Mouse (Mus musculus) MEL (cell line): Measurements from ENCODE around the gene Mrps17. TPM values are rescaled to one million over a fixed set of nuclear protein-coding genes. Genes with fewer than 3 reads are reported as not detected.

Source experiments
- DNase-seq: peaks from one replicate; pipeline ENCODE4 v3.0.0; 2011; ENCODE audit warnings: low read depth, low spot score
- H3K27ac ChIP-seq: 2 replicates; pipeline ENCODE4 v1.5.1; 2012; ENCODE audit warnings: low read depth, mild to moderate bottlenecking, control low read depth, low read length, moderate library complexity; ENCODE audit not compliant: control insufficient read depth
- H3K27me3 ChIP-seq, 2 experiments: fragments of 150-350 bp in 1 of 2; sonication (generic) in 1 of 2; 2 replicates each; pipeline ENCODE4 v1.6.1; 2012; ENCODE audit warnings: low read length in 2 of 2, mild to moderate bottlenecking in 2 of 2, improper control_type of control experiment in 1 of 2, moderate library complexity in 1 of 2; ENCODE audit not compliant: insufficient read depth in 2 of 2, control insufficient read depth in 1 of 2
- H3K36me3 ChIP-seq, 2 experiments: 2 replicates each; pipeline ENCODE4 v1.6.1; 2012 to 2014; ENCODE audit warnings: low read length in 2 of 2, improper control_type of control experiment in 1 of 2, inconsistent platforms in 1 of 2, mild to moderate bottlenecking in 1 of 2; ENCODE audit not compliant: insufficient read depth in 2 of 2, control insufficient read depth in 1 of 2
- H3K4me1 ChIP-seq, 2 experiments: fragments of 150-350 bp in 1 of 2; sonication (generic) in 1 of 2; 2 replicates each; pipeline ENCODE4 v1.6.1; 2012; ENCODE audit warnings: low read length in 2 of 2, improper control_type of control experiment in 1 of 2, mild to moderate bottlenecking in 1 of 2; ENCODE audit not compliant: insufficient read depth in 2 of 2, control insufficient read depth in 1 of 2
- H3K4me3 ChIP-seq, 2 experiments: fragments of 150-350 bp in 1 of 2; sonication (generic) in 1 of 2; 2 replicates each; pipeline ENCODE4 v1.5.1; 2012; ENCODE audit warnings: low read depth in 2 of 2, low read length in 2 of 2, mild to moderate bottlenecking in 2 of 2, moderate library complexity in 2 of 2, control low read depth in 1 of 2, improper control_type of control experiment in 1 of 2; ENCODE audit not compliant: control insufficient read depth in 1 of 2, insufficient read depth in 1 of 2
- H3K79me2 ChIP-seq: 2 replicates; pipeline ENCODE4 v1.6.1; 2012; ENCODE audit warnings: mild to moderate bottlenecking, low read length, moderate library complexity; ENCODE audit not compliant: control insufficient read depth, poor library complexity, insufficient read depth
- H3K9ac ChIP-seq: 2 replicates; pipeline ENCODE4 v1.6.1; 2012; ENCODE audit warnings: low read depth, mild to moderate bottlenecking, control low read depth, low read length, moderate library complexity; ENCODE audit not compliant: control insufficient read depth, poor library complexity, severe bottlenecking
- H3K9me3 ChIP-seq: fragments of 150-350 bp; sonication (generic); replicated peaks from 2 replicates; pipeline ENCODE4 v1.6.1; 2012; ENCODE audit warnings: mild to moderate bottlenecking, low read length, improper control_type of control experiment, moderate library complexity; ENCODE audit not compliant: insufficient read depth
- BHLHE40 ChIP-seq: IDR thresholded peaks from 2 replicates; pipeline ENCODE4 v1.6.1; 2012; ENCODE audit warnings: low read depth, mild to moderate bottlenecking, inconsistent platforms, low read length, improper control_type of control experiment, borderline replicate concordance
- CHD1 ChIP-seq: IDR thresholded peaks from 2 replicates; pipeline ENCODE4 v1.6.1; 2012; ENCODE audit warnings: low read depth, mild to moderate bottlenecking, inconsistent platforms, low read length, improper control_type of control experiment
- CHD2 ChIP-seq: IDR thresholded peaks from 2 replicates; pipeline ENCODE4 v1.6.1; 2011; ENCODE audit warnings: low read length, improper control_type of control experiment
- E2F4 ChIP-seq: IDR thresholded peaks from 2 replicates; pipeline ENCODE4 v1.6.1; 2011; ENCODE audit warnings: low read depth, low read length, improper control_type of control experiment, borderline replicate concordance
- ELF1 ChIP-seq: IDR thresholded peaks from 2 replicates; pipeline ENCODE4 v1.6.1; 2014; ENCODE audit warnings: low read depth, mild to moderate bottlenecking, inconsistent platforms, low read length, improper control_type of control experiment, moderate library complexity
- EP300 ChIP-seq, 2 experiments: IDR thresholded peaks; 2 replicates each; pipeline ENCODE4 v1.6.1; 2011; ENCODE audit warnings: improper control_type of control experiment in 2 of 2, low read length in 2 of 2, low read depth in 1 of 2, mild to moderate bottlenecking in 1 of 2
- ETS1 ChIP-seq: IDR thresholded peaks from 2 replicates; pipeline ENCODE4 v1.6.1; 2012; ENCODE audit warnings: low read depth, mild to moderate bottlenecking, inconsistent platforms, low read length, improper control_type of control experiment, moderate library complexity
- GATA1 ChIP-seq: IDR thresholded peaks from 2 replicates; pipeline ENCODE4 v1.6.1; 2011; ENCODE audit warnings: low read depth, low read length, improper control_type of control experiment
- HCFC1 ChIP-seq: IDR thresholded peaks from 2 replicates; pipeline ENCODE4 v1.6.1; 2012; ENCODE audit warnings: low read depth, mild to moderate bottlenecking, inconsistent platforms, low read length, improper control_type of control experiment, moderate library complexity
- KAT2A ChIP-seq: conservative IDR thresholded peaks from 2 replicates; pipeline ENCODE4 v1.6.1; 2012; ENCODE audit warnings: low read depth, low read length, improper control_type of control experiment, inconsistent platforms
- MAFK ChIP-seq: IDR thresholded peaks from 2 replicates; pipeline ENCODE4 v1.6.1; 2011; ENCODE audit warnings: low read depth, mild to moderate bottlenecking, low read length, improper control_type of control experiment, borderline replicate concordance
- MAX ChIP-seq: IDR thresholded peaks from 2 replicates; pipeline ENCODE4 v1.6.1; 2011; ENCODE audit warnings: low read length, improper control_type of control experiment
- MAZ ChIP-seq: IDR thresholded peaks from 2 replicates; pipeline ENCODE4 v1.6.1; 2012; ENCODE audit warnings: low read depth, mild to moderate bottlenecking, inconsistent platforms, low read length, improper control_type of control experiment
- MEF2A ChIP-seq: IDR thresholded peaks from 2 replicates; pipeline ENCODE4 v1.6.1; 2014; ENCODE audit warnings: low read depth, mild to moderate bottlenecking, inconsistent platforms, low read length, improper control_type of control experiment; ENCODE audit not compliant: poor library complexity, insufficient replicate concordance, severe bottlenecking; ENCODE audit errors: extremely low read depth
- MXI1 ChIP-seq: IDR thresholded peaks from 2 replicates; pipeline ENCODE4 v1.6.1; 2011; ENCODE audit warnings: mild to moderate bottlenecking, low read depth, low read length, improper control_type of control experiment
- MYB ChIP-seq: IDR thresholded peaks from 2 replicates; pipeline ENCODE4 v1.6.1; 2011; ENCODE audit warnings: mild to moderate bottlenecking, low read depth, low read length, improper control_type of control experiment
- MYC ChIP-seq: IDR thresholded peaks from 2 replicates; pipeline ENCODE4 v1.6.1; 2011; ENCODE audit warnings: low read depth, mild to moderate bottlenecking, low read length, improper control_type of control experiment, moderate library complexity
- NELFE ChIP-seq: IDR thresholded peaks from 2 replicates; pipeline ENCODE4 v1.6.1; 2011; ENCODE audit warnings: low read depth, low read length, improper control_type of control experiment
- NRF1 ChIP-seq: IDR thresholded peaks from 2 replicates; pipeline ENCODE4 v1.6.1; 2014; ENCODE audit warnings: low read depth, mild to moderate bottlenecking, inconsistent platforms, low read length, improper control_type of control experiment, moderate library complexity; ENCODE audit not compliant: poor library complexity, insufficient read depth, severe bottlenecking
- POLR2A ChIP-seq, 2 experiments: IDR thresholded peaks; 2 replicates each; pipeline ENCODE4 v1.6.1; 2011 to 2012; ENCODE audit warnings: low read length in 2 of 2, mild to moderate bottlenecking in 2 of 2, control low read depth in 1 of 2, improper control_type of control experiment in 1 of 2, low read depth in 1 of 2, moderate library complexity in 1 of 2; ENCODE audit not compliant: control insufficient read depth in 1 of 2, insufficient read depth in 1 of 2, poor library complexity in 1 of 2
- POLR2AphosphoS5 ChIP-seq: IDR thresholded peaks from 2 replicates; pipeline ENCODE4 v1.6.1; 2012; ENCODE audit warnings: low read depth, borderline replicate concordance, mild to moderate bottlenecking, inconsistent platforms, low read length, moderate library complexity, mixed read lengths
- RAD21 ChIP-seq: IDR thresholded peaks from 2 replicates; pipeline ENCODE4 v1.6.1; 2011; ENCODE audit warnings: mild to moderate bottlenecking, low read depth, low read length, improper control_type of control experiment
- RCOR1 ChIP-seq: IDR thresholded peaks from 2 replicates; pipeline ENCODE4 v1.6.1; 2012; ENCODE audit warnings: low read depth, mild to moderate bottlenecking, inconsistent platforms, low read length, improper control_type of control experiment
- SIN3A ChIP-seq: IDR thresholded peaks from 2 replicates; pipeline ENCODE4 v1.6.1; 2012; ENCODE audit warnings: low read length, improper control_type of control experiment, inconsistent platforms
- SMC3 ChIP-seq: IDR thresholded peaks from 2 replicates; pipeline ENCODE4 v1.6.1; 2011; ENCODE audit warnings: low read depth, low read length, improper control_type of control experiment
- TAL1 ChIP-seq: IDR thresholded peaks from 2 replicates; pipeline ENCODE4 v1.6.1; 2012; ENCODE audit warnings: mild to moderate bottlenecking, inconsistent platforms, low read length, moderate library complexity, mixed read lengths
- TBP ChIP-seq: IDR thresholded peaks from 2 replicates; pipeline ENCODE4 v1.8.0; 2011; ENCODE audit warnings: low read depth, low read length, improper control_type of control experiment
- TCF12 ChIP-seq: IDR thresholded peaks from 2 replicates; pipeline ENCODE4 v1.6.1; 2014; ENCODE audit warnings: low read depth, mild to moderate bottlenecking, inconsistent platforms, low read length, improper control_type of control experiment, moderate library complexity
- UBTF ChIP-seq: IDR thresholded peaks from 2 replicates; pipeline ENCODE4 v1.6.1; 2012; ENCODE audit warnings: low read depth, mild to moderate bottlenecking, inconsistent platforms, low read length, improper control_type of control experiment, moderate library complexity, borderline replicate concordance; ENCODE audit not compliant: insufficient read depth
- USF1 ChIP-seq: IDR thresholded peaks from 2 replicates; pipeline ENCODE4 v1.6.1; 2014; ENCODE audit warnings: low read depth, mild to moderate bottlenecking, inconsistent platforms, low read length, improper control_type of control experiment, moderate library complexity
- USF2 ChIP-seq, 2 experiments: IDR thresholded peaks; 2 replicates each; pipeline ENCODE4 v1.6.1; 2011 to 2012; ENCODE audit warnings: improper control_type of control experiment in 2 of 2, low read length in 2 of 2, borderline replicate concordance in 1 of 2, inconsistent platforms in 1 of 2, low read depth in 1 of 2, mild to moderate bottlenecking in 1 of 2; ENCODE audit not compliant: insufficient read depth in 1 of 2
- ZC3H11A ChIP-seq: IDR thresholded peaks from 2 replicates; pipeline ENCODE4 v1.6.1; 2012; ENCODE audit warnings: low read depth, mild to moderate bottlenecking, inconsistent platforms, low read length, improper control_type of control experiment
- ZKSCAN1 ChIP-seq: IDR thresholded peaks from 2 replicates; pipeline ENCODE4 v1.6.1; 2012; ENCODE audit warnings: low read depth, mild to moderate bottlenecking, inconsistent platforms, low read length, improper control_type of control experiment, moderate library complexity
- ZMIZ1 ChIP-seq: IDR thresholded peaks from 2 replicates; pipeline ENCODE4 v1.6.1; 2012; ENCODE audit warnings: low read depth, mild to moderate bottlenecking, inconsistent platforms, low read length, improper control_type of control experiment, moderate library complexity
- ZNF384 ChIP-seq: IDR thresholded peaks from 2 replicates; pipeline ENCODE4 v1.6.1; 2012; ENCODE audit warnings: low read depth, mild to moderate bottlenecking, inconsistent platforms, low read length, improper control_type of control experiment
- polyA plus RNA-seq, 2 experiments: library from polyadenylated mRNA; stranded (reverse) in 1 of 2; unstranded in 1 of 2; fragments of >175 nt in 1 of 2; fragments of >200 nt in 1 of 2; gene quantifications; 2 replicates each; pipeline versions ENCODE4 v1.2.1 to v1.2.4; 2012; ENCODE audit warnings: low replicate concordance in 2 of 2, low read depth in 1 of 2; ENCODE audit not compliant: insufficient read length in 2 of 2, insufficient read depth in 1 of 2, missing spikeins in 1 of 2
- total RNA-seq: library from RNA; depleted of rRNA; stranded (reverse); fragments of 300-350 nt; gene quantifications from 2 replicates; pipeline ENCODE4 v1.2.3, GENCODE M21; 2012; rRNA removed

The Mrps17 gene
- 181 and 211 TPM in 2 replicates for total RNA-seq
- polyA plus RNA-seq: 100 to 1,000 TPM in 1 of 2 experiments, not detected in 1; 182 TPM

- peak; percentile 98 for DNase-seq
- H3K79me2 ChIP-seq: peaks cover 10% of the 10 kb centered on the region
- H3K4me3 ChIP-seq: peak within 1 kb of the TSS; percentile 79 to 80
- H3K36me3 ChIP-seq: peaks cover 0 to 10% of the 10 kb centered on the region in 2 experiments; a peak in 3 of 4 replicates
- H3K9me3 ChIP-seq: no peaks in the 10 kb centered on the region
- H3K27ac ChIP-seq: peak within 1 kb of the TSS; percentile 25
- peak within 1 kb of the TSS; percentile 86 for H3K9ac ChIP-seq
- peaks cover 0 to 1% of the 10 kb centered on the region in 2 experiments; a peak in 3 of 4 replicates for H3K27me3 ChIP-seq
- H3K4me1 ChIP-seq: no peaks in the 10 kb centered on the region; a peak in 1 of 4 replicates
- TF ChIP-seq TBP (peak; percentile 83), MYC (peak; percentile 88), CHD2 (peak; percentile 33; the same call in 1 of the 2 replicates), GATA1 (peak; percentile 95), USF2 (IDR thresholded peaks at IDR 0.05; ENCODE audit: borderline replicate concordance in 1 of 2, insufficient read depth in 1 of 2, low read depth in 1 of 2, low read length in 2 of 2) (no peak), CHD1 (no peak), MAFK (no peak), POLR2AphosphoS5 (no peak), ZKSCAN1 (no peak), E2F4 (no peak), POLR2A (IDR thresholded peaks at IDR 0.05; ENCODE audit: control insufficient read depth in 1 of 2, insufficient read depth in 1 of 2, low read depth in 1 of 2, low read length in 2 of 2, poor library complexity in 1 of 2) (peak; percentile 84 to 96), TCF12 (no peak; the same call in 1 of the 2 replicates), NELFE (peak; percentile 93), USF1 (0 out of 2 replicates have a peak, but pooled peaks have one; percentile 16), HCFC1 (peak; percentile 91), MXI1 (peak; percentile 98), MAX (peak; percentile 90), NRF1 (no peak), BHLHE40 (no peak), MYB (no peak), SMC3 (no peak; the same call in 1 of the 2 replicates), ZMIZ1 (peak; percentile 82; the same call in 1 of the 2 replicates), MEF2A (no peak), RCOR1 (no peak), ELF1 (peak; percentile 57), UBTF (no peak), KAT2A (no peak; the same call in 1 of the 2 replicates), ETS1 (0 out of 2 replicates have a peak, but pooled peaks have one; percentile 42), RAD21 (no peak), ZC3H11A (no peak; the same call in 1 of the 2 replicates), TAL1 (no peak), ZNF384 (peak; percentile 74; the same call in 1 of the 2 replicates), SIN3A (peak; percentile 96), EP300 (IDR thresholded peaks at IDR 0.05; ENCODE audit: low read depth in 1 of 2, low read length in 2 of 2) (0 out of 4 replicates have a peak, but pooled peaks of 1 of the 2 experiments have one; percentile 22), MAZ (no peak)
Observed at GRCm38 (mm10) chr5:129715326-129715861, at the start of gene Mrps17. Gene Mrps17, plus strand, starts transcription at chr5:129715497.
